Mouse (Mus musculus) liver, adult 2 months (tissue): ENCODE data around the gene Syde2. TPM values are rescaled to one million over a fixed set of nuclear protein-coding genes. Genes with fewer than 3 reads are reported as not detected.

Experiments used
- DNase-seq: peaks from one replicate; pipeline ENCODE4 v3.0.0-alpha.2; 2011; ENCODE audit warnings: low read depth, low spot score; ENCODE audit errors: extremely low read depth
- H3K27ac ChIP-seq: fragments of 200-500 bp; replicated peaks from 2 replicates; pipeline ENCODE4 v1.5.1; 2012; ENCODE audit warnings: low read depth, mild to moderate bottlenecking, control low read depth, inconsistent platforms, low read length; ENCODE audit not compliant: insufficient read depth
- H3K27me3 ChIP-seq: fragments of 200-500 bp; 2 replicates; pipeline ENCODE4 v1.6.1; 2012; ENCODE audit warnings: mild to moderate bottlenecking, moderate library complexity, low read length, inconsistent platforms; ENCODE audit not compliant: control insufficient read depth, insufficient read depth
- H3K36me3 ChIP-seq: fragments of 200-500 bp; 2 replicates; pipeline ENCODE4 v1.6.1; 2012; ENCODE audit warnings: low read length, inconsistent platforms; ENCODE audit not compliant: control insufficient read depth, insufficient read depth
- H3K4me1 ChIP-seq: fragments of 200-500 bp; 2 replicates; pipeline ENCODE4 v1.6.1; 2011; ENCODE audit warnings: low read length; ENCODE audit not compliant: control insufficient read depth, insufficient read depth
- H3K4me3 ChIP-seq: fragments of 200-500 bp; 2 replicates; pipeline ENCODE4 v1.5.1; 2011; ENCODE audit warnings: low read depth, mild to moderate bottlenecking, control low read depth, low read length, moderate library complexity; ENCODE audit not compliant: insufficient read depth
- H3K79me2 ChIP-seq: fragments of 200-500 bp; 2 replicates; pipeline ENCODE4 v1.6.1; 2012; ENCODE audit warnings: inconsistent platforms, mild to moderate bottlenecking, low read length, moderate library complexity; ENCODE audit not compliant: control insufficient read depth, insufficient read depth
- H3K9ac ChIP-seq: fragments of 200-500 bp; 2 replicates; pipeline ENCODE4 v1.6.1; 2012; ENCODE audit warnings: low read depth, mild to moderate bottlenecking, control low read depth, inconsistent platforms, low read length
- CTCF ChIP-seq: fragments of 200-500 bp; IDR thresholded peaks from 2 replicates; pipeline ENCODE4 v1.5.1; 2011; ENCODE audit warnings: low read depth, low read length, control low read depth
- POLR2A ChIP-seq: fragments of 200-500 bp; IDR thresholded peaks from 2 replicates; pipeline ENCODE4 v1.6.1; 2011; ENCODE audit warnings: low read length, control low read depth; ENCODE audit not compliant: insufficient read depth; ENCODE audit errors: extremely low read depth
- WGBS: fragments of 180-500 bp; shearing (Covaris S2); methylation state at CpG from one replicate; pipeline ENCODE4 v1.1.7; 2018; 5-methylcytosine and 5-hydroxymethylcytosine counted together
- polyA plus RNA-seq: library from polyadenylated mRNA; depleted of rRNA; stranded (reverse); fragments of >200 nt; gene quantifications from 2 replicates; pipeline ENCODE4 v1.2.3, GENCODE M21; 2012
- total RNA-seq: library from RNA; depleted of rRNA; stranded (reverse); fragments of >200 nt; gene quantifications from 2 replicates; pipeline ENCODE4 v1.2.3, GENCODE M21; 2014

Syde2 gene
- total and polyA plus RNA-seq, 2 experiments = 1.3 to 7.9 TPM

DNA sequence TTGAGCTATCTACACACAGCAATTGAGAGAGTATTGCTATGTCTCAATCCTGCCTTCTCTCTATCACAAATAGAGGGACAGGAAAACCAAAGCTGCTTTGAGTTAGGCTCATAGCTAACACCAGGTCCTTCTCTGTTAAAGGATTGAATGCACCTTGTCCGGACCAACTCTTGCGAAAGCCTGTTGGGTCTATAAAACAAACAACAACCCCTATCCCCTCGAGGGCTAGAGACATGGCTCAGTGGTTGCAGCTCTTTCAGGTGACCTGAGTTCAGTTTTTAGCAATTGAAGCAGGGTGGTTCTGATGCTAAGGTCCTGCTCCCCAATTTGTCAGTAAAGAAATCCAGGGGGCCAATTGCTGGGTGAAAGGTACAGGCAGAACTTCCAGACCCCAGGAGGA lies 41.6 kb downstream of the Syde2 start:
- Histone ChIP-seq H3K4me1 (no peaks in the 10 kb centered on the region), H3K4me3 (no peak overlapping the region), H3K79me2 (no peaks in the 10 kb centered on the region), H3K27ac (no peak overlapping the region), H3K36me3 (no peaks in the 10 kb centered on the region), H3K27me3 (no peaks in the 10 kb centered on the region), H3K9ac (no peak overlapping the region)
- DNase-seq = peak; percentile 37
- TF ChIP-seq CTCF (no peak), POLR2A (no peak)
- WGBS = 27% methylated on average over 3 of the region's 3 CpGs

DNA sequence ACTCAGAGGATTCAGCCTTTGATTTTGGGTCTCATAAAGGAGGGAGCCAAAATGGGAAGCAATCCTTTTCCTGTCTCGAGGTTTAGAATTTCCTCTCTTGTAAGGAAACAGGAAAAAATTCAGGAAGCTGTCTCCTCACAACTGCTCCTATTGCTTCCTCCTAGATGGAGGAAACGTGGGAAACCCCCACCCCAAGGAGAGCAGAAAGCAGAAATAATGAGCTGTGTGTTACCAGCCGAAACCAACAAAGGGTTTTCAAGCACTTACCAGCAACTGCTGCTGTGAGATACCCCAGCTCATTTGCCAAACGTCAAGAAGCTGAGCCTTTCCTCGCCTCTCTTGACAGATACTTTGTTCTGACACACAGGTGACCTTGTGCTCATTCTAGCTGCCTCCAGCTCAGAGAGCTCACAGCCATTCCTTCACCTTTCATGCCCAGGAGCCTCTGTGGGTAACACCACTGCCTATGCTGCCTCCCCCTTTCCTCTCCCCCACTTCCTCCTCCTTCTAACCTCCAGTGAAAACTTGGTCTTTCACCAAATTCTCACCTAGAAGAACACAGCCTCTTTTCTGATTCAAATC lies 42.7 kb downstream of the Syde2 start:
- Histone ChIP-seq H3K36me3 (no peaks in the 10 kb centered on the region), H3K4me3 (no peak overlapping the region), H3K27ac (no peak overlapping the region), H3K9ac (no peak overlapping the region), H3K4me1 (no peaks in the 10 kb centered on the region), H3K79me2 (no peaks in the 10 kb centered on the region), H3K27me3 (no peaks in the 10 kb centered on the region)
- TF ChIP-seq CTCF = no peak
- no peak for TF ChIP-seq POLR2A
- DNase-seq = no peak
- 57% methylated on average over 5 of the region's 5 CpGs for WGBS

DNA sequence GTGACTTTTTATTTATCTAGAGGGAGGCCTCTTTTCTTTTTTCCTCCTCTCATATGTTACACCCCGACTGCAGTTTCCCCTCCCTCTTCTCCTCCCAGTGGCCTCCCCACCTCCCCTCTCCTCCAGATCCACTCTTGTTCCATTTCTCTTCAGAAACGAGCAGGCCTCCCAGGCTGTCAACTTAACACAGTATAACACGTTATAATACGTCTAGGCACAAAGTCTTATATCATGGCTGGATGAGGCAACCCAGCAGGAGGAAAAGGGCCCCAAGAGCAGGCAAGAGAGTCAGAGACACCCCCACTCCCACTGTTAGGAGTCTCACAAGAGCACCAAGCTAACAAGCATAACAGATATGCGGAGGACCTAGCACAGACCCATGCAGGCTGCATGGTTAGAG lies 45.3 kb downstream of the Syde2 start:
- H3K27ac ChIP-seq = no peak overlapping the region
- H3K4me1 ChIP-seq = no peaks in the 10 kb centered on the region
- no peak overlapping the region for H3K4me3 ChIP-seq
- no peaks in the 10 kb centered on the region for H3K36me3 ChIP-seq
- 92% methylated on average over 5 of the region's 5 CpGs for WGBS
- no peaks in the 10 kb centered on the region for H3K79me2 ChIP-seq
- no peak overlapping the region for H3K9ac ChIP-seq
- H3K27me3 ChIP-seq = no peaks in the 10 kb centered on the region
- TF ChIP-seq POLR2A (no peak), CTCF (no peak)
- DNase-seq = no peak

DNA sequence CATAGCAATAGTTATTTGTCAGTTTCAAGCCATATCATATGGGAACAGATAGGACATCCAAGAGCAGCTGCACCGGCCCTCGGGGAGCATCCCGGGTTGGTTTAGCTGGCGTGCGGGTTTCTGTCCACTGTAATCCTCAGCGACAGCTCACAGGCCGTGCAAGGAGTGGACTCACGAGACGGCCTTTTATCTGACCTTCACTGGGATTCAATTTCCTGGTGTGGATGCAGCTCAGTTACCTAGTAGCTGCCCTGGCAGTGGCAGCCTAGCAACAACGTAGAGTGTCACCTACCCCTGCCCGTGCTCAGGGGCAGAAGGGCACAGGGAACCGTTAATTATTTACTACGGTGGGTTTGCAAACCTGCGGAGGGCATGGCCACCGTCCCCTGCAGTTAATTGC lies 50.2 kb downstream of the Syde2 start:
- Histone ChIP-seq H3K27ac (no peak overlapping the region), H3K4me1 (no peaks in the 10 kb centered on the region; the same call in 1 of the 2 replicates), H3K27me3 (peaks cover 2% of the 10 kb centered on the region; the same call in 1 of the 2 replicates), H3K36me3 (no peaks in the 10 kb centered on the region), H3K4me3 (no peak overlapping the region), H3K9ac (no peak overlapping the region), H3K79me2 (no peaks in the 10 kb centered on the region)
- 14% methylated on average over 15 of the region's 15 CpGs for WGBS
- DNase-seq = no peak
- TF ChIP-seq CTCF = no peak
- TF ChIP-seq POLR2A = no peak

DNA sequence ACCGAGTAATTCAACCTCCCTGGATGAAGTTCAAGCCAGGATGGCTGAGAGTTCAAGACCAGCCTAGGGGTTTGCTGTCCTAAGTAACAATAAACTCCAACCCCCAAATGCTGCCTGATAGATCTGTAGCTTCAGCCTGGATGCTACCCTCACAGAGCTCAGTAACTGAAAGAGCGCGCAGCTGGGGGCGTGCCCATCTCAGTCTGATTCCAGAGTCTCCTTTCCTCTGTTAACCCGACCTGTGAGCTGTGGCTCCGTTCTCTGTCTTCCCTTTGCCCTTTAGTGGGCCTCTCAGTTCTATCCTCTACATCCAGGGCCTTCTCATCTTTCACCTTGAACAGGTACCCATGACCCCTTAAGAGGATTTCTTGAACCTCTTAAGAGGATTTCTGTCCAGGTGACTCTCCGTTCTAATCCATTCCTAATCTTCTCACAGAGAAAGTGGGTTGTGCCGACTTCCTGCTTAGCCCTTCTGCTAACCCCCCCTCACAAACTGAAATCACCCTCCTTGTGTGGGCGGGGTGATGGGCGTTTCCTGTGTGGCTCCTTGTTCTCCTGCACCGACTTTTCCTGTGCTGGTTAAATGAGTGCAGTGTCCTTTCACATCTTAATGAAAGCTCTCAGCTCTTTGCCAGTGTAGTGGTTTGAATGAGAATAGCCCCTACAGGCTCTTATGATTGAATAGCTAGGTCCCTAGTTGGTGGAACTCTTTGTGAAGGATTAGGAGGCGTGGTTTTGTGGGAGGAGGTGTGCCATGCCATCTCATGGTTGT lies 51.6 kb downstream of the Syde2 start:
- H3K27ac ChIP-seq = no peak overlapping the region
- no peak overlapping the region for H3K9ac ChIP-seq
- 51% methylated on average over 12 of the region's 12 CpGs for WGBS
- H3K4me1 ChIP-seq = no peaks in the 10 kb centered on the region; the same call in 1 of the 2 replicates
- H3K27me3 ChIP-seq = peaks cover 2% of the 10 kb centered on the region; the same call in 1 of the 2 replicates
- no peaks in the 10 kb centered on the region for H3K79me2 ChIP-seq
- no peak for DNase-seq
- H3K4me3 ChIP-seq = no peak overlapping the region
- TF ChIP-seq CTCF = no peak
- no peak for TF ChIP-seq POLR2A
- no peaks in the 10 kb centered on the region for H3K36me3 ChIP-seq

DNA sequence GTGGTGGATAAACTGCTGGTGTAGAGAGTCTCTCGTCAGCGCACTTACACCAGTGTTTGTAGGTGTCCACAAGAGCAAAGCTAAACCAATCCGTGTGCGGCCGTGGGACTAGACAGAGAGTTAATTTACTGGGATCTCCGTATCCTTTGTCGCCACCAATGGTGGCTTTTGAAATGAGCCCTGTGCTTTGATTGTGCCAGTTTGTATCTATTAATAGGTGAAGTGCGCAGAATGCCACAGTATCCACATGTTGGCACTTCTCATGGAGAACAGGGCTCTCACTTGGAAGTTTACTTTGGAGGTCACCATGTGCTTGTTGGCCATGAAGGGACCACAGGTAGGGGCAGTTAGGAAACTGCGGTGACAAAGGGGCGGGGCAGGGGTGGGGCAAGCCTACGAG lies 53.7 kb downstream of the Syde2 start:
- Histone ChIP-seq H3K9ac (no peak overlapping the region), H3K4me1 (no peaks in the 10 kb centered on the region; the same call in 1 of the 2 replicates), H3K36me3 (no peaks in the 10 kb centered on the region), H3K4me3 (no peak overlapping the region), H3K79me2 (no peaks in the 10 kb centered on the region), H3K27ac (no peak overlapping the region), H3K27me3 (peaks cover 2% of the 10 kb centered on the region; the same call in 1 of the 2 replicates)
- DNase-seq = no peak
- TF ChIP-seq POLR2A (no peak), CTCF (no peak)
- WGBS = 94% methylated on average over 11 of the region's 11 CpGs
